Mouse (Mus musculus) lung, adult 2 months (tissue): ENCODE measurements around the gene Ldlrad3.

ENCODE experiments used
- CTCF ChIP-seq: fragments of 200-500 bp; IDR thresholded peaks from 2 replicates; pipeline ENCODE4 v1.5.1; 2011; ENCODE audit warnings: mild to moderate bottlenecking, low read length, control low read depth; ENCODE audit not compliant: insufficient read depth
- POLR2A ChIP-seq: fragments of 200-500 bp; IDR thresholded peaks from 2 replicates; pipeline ENCODE4 v1.6.1; 2011; ENCODE audit warnings: low read depth, mild to moderate bottlenecking, control low read depth, low read length, borderline replicate concordance; ENCODE audit errors: extremely low read depth

- TF ChIP-seq POLR2A, result no peak
- no peak for TF ChIP-seq CTCF
These were observed 222.8 kb downstream of the Ldlrad3 start for GRCm38 (mm10) chr2:101963367-101963766.
